Mouse (Mus musculus) liver, postnatal 0 days (tissue): Measurements from ENCODE around the gene Slc35f6.

Source experiments
- CTCF ChIP-seq: sonication (generic); IDR thresholded peaks from 2 replicates; pipeline ENCODE4 v1.5.1; 2016; ENCODE audit warnings: antibody characterized with exemption, low read depth
- EP300 ChIP-seq: IDR thresholded peaks from 2 replicates; pipeline ENCODE4 v1.6.1; 2016; ENCODE audit warnings: antibody characterized with exemption, low read depth, mild to moderate bottlenecking

- TF ChIP-seq CTCF (no peak), EP300 (no peak)
These were observed 3.0 kb downstream of the Slc35f6 start for GRCm38 (mm10) chr5:30650756-30651155.
